Mouse (Mus musculus) central nervous system, embryonic 11.5 days (tissue): Measurements from ENCODE around the gene Vps37d. TPM values are rescaled to one million over a fixed set of nuclear protein-coding genes. Genes with fewer than 3 reads are reported as not detected.

Source experiments
- polyA plus RNA-seq: library from polyadenylated mRNA; depleted of rRNA; stranded (reverse); fragments of >200 nt; gene quantifications from 2 replicates; pipeline ENCODE4 v1.2.3, GENCODE M21; 2012; rRNA removed

Gene Vps37d
- polyA plus RNA-seq = 20.8 and 26.8 TPM in 2 replicates

GRCm38 (mm10) chr5:135077564-135078481, at the start of gene Vps37d:
TSS of gene Vps37d (minus strand) at chr5:135078266.

GRCm38 (mm10) chr5:135089653-135090052, 11.6 kb upstream of the Vps37d start, which contains the start of gene Mlxipl:
TSS of gene Mlxipl (plus strand) at chr5:135089890.

GRCm38 (mm10) chr5:135064909-135065446, 13.1 kb downstream of the Vps37d start, which contains the start of gene Bud23:
TSS of gene Bud23 (minus strand) at chr5:135064959.

GRCm38 (mm10) chr5:135063629-135064381, 14.3 kb downstream of the Vps37d start, which contains the start of gene Dnajc30:
TSS of gene Dnajc30 (plus strand) at chr5:135064202.

GRCm38 (mm10) chr5:135023344-135024173, 54.5 kb downstream of the Vps37d start, which contains the start of gene Stx1a:
TSS of gene Stx1a (plus strand) at chr5:135023482.

Other genes starting within 250 kb of the Vps37d start
- not detected in 2 replicates for gene Tmem270, start 171.5 kb downstream of the Vps37d start, polyA plus RNA-seq
- 7.1 and 11.9 TPM in 2 replicates for gene Cldn13, start 162.7 kb downstream of the Vps37d start, polyA plus RNA-seq
- gene Mettl27, start 145.9 kb downstream of the Vps37d start, polyA plus RNA-seq = 6.1 and 12.3 TPM in 2 replicates
- 3.0 and 6.3 TPM in 2 replicates for gene Cldn4, start 131.3 kb downstream of the Vps37d start, polyA plus RNA-seq
- 1.2 and 2.8 TPM in 2 replicates for gene Cldn3, start 92.1 kb downstream of the Vps37d start, polyA plus RNA-seq
- 34.8 and 49.6 TPM in 2 replicates for gene Abhd11, start 69.1 kb downstream of the Vps37d start, polyA plus RNA-seq
- 32.9 and 37.0 TPM in 2 replicates for gene Stx1a, start 54.8 kb downstream of the Vps37d start, polyA plus RNA-seq
- 16.1 and 22.3 TPM in 2 replicates for gene Dnajc30, start 14.1 kb downstream of the Vps37d start, polyA plus RNA-seq
- gene Bud23, start 13.3 kb downstream of the Vps37d start, polyA plus RNA-seq = 110 and 175 TPM in 2 replicates
- 3.9 and 4.3 TPM in 2 replicates for gene Mlxipl, start 11.6 kb upstream of the Vps37d start, polyA plus RNA-seq
- 18.3 and 18.7 TPM in 2 replicates for gene Tbl2, start 71.4 kb upstream of the Vps37d start, polyA plus RNA-seq
- gene Bcl7b, start 90.0 kb upstream of the Vps37d start, polyA plus RNA-seq = 19.9 and 22.0 TPM in 2 replicates
- 107 and 146 TPM in 2 replicates for gene Baz1b, start 109.0 kb upstream of the Vps37d start, polyA plus RNA-seq
- 9.1 and 9.6 TPM in 2 replicates for gene Fzd9, start 173.0 kb upstream of the Vps37d start, polyA plus RNA-seq